Mouse (Mus musculus) hindbrain, embryonic 10.5 days (tissue): ENCODE data around the gene Ctxn1. TPM values are rescaled to one million over a fixed set of nuclear protein-coding genes. Genes with fewer than 3 reads are reported as not detected.
A peak's percentile ranks its signal among the peaks of the same experiment; 100 is the strongest.

Experiments used
- DNase-seq: peaks from one replicate; pipeline ENCODE4 v3.0.0-alpha.2; 2017; ENCODE audit warnings: low spot score
- H3K27ac ChIP-seq: fragments of 300-500 bp; sonication (generic); 2 replicates; pipeline ENCODE4 v1.5.1; 2016; ENCODE audit warnings: mild to moderate bottlenecking, moderate library complexity
- H3K27me3 ChIP-seq: fragments of 300-500 bp; sonication (generic); 2 replicates; pipeline ENCODE4 v1.6.1; 2016; ENCODE audit warnings: mild to moderate bottlenecking; ENCODE audit not compliant: poor library complexity, insufficient read depth, severe bottlenecking
- H3K36me3 ChIP-seq: fragments of 300-500 bp; sonication (generic); 2 replicates; pipeline ENCODE4 v1.6.1; 2016; ENCODE audit warnings: mild to moderate bottlenecking, moderate library complexity
- H3K4me1 ChIP-seq: fragments of 300-500 bp; sonication (generic); replicated peaks from 2 replicates; pipeline ENCODE4 v1.6.1; 2016; ENCODE audit warnings: mild to moderate bottlenecking
- H3K4me3 ChIP-seq: fragments of 300-500 bp; sonication (generic); 2 replicates; pipeline ENCODE4 v1.5.1; 2016; ENCODE audit warnings: mild to moderate bottlenecking, moderate library complexity
- H3K9me3 ChIP-seq: fragments of 300-500 bp; sonication (generic); 2 replicates; pipeline ENCODE4 v1.6.1; 2016; ENCODE audit warnings: mild to moderate bottlenecking, moderate library complexity
- WGBS: fragments of 180-500 bp; shearing (Covaris S2); methylation state at CpG from one replicate; pipeline ENCODE4 v1.1.7; 2016; 5-methylcytosine and 5-hydroxymethylcytosine counted together
- polyA plus RNA-seq: library from polyadenylated mRNA; unstranded; fragments of >200 nt; fragmentation: Nextera tagmentation; extraction: Ambion mirVana; gene quantifications from 2 replicates; pipeline ENCODE4 v1.2.1, GENCODE M21; 2016

Gene Ctxn1
- 133 and 197 TPM in 2 replicates for polyA plus RNA-seq

GRCm38 (mm10) chr8:4259125-4259804 lies at the start of gene Ctxn1:
Gene Ctxn1 (minus strand): TSS chr8:4259274.
- Histone ChIP-seq H3K27me3 (no peaks in the 10 kb centered on the region), H3K36me3 (peaks cover 84% of the 10 kb centered on the region), H3K4me3 (peak within 1 kb of the TSS; percentile 93), H3K27ac (peak within 1 kb of the TSS; percentile 98), H3K9me3 (0 out of 2 replicates have a peak, but pooled peaks cover 3% of the 10 kb centered on the region), H3K4me1 (peaks cover 31% of the 10 kb centered on the region)
- WGBS, result 6% methylated on average over 31 of the region's 33 CpGs
- peak; percentile 97 for DNase-seq

GRCm38 (mm10) chr8:4305838-4306237 lies 46.8 kb upstream of the Ctxn1 start:
- no peak for DNase-seq
- H3K27me3 ChIP-seq, result no peaks in the 10 kb centered on the region
- H3K4me3 ChIP-seq, result no peak overlapping the region
- H3K4me1 ChIP-seq, result no peaks in the 10 kb centered on the region
- peaks cover 100% of the 10 kb centered on the region for H3K36me3 ChIP-seq
- no peak overlapping the region for H3K27ac ChIP-seq
- WGBS, result 98% methylated on average over 2 of the region's 2 CpGs
- H3K9me3 ChIP-seq, result no peaks in the 10 kb centered on the region

- 88% methylated on average over 3 of the region's 3 CpGs for WGBS
- Histone ChIP-seq H3K9me3 (no peaks in the 10 kb centered on the region), H3K4me1 (no peaks in the 10 kb centered on the region), H3K4me3 (no peak overlapping the region), H3K27me3 (no peaks in the 10 kb centered on the region), H3K36me3 (peaks cover 100% of the 10 kb centered on the region), H3K27ac (no peak overlapping the region)
- no peak for DNase-seq
Measured at GRCm38 (mm10) chr8:4304124-4304547, 45.1 kb upstream of the Ctxn1 start.

- WGBS, result 95% methylated on average over 4 of the region's 4 CpGs
Measured at GRCm38 (mm10) chr8:4297822-4298221, 38.7 kb upstream of the Ctxn1 start.

GRCm38 (mm10) chr8:4292738-4293137 lies 33.7 kb upstream of the Ctxn1 start:
- 93% methylated on average over 5 of the region's 5 CpGs for WGBS
- Histone ChIP-seq H3K4me3 (no peak overlapping the region), H3K4me1 (no peaks in the 10 kb centered on the region), H3K36me3 (peaks cover 100% of the 10 kb centered on the region), H3K27ac (no peak overlapping the region), H3K27me3 (no peaks in the 10 kb centered on the region), H3K9me3 (no peaks in the 10 kb centered on the region)
- no peak for DNase-seq

More at GRCm38 (mm10) chr8:4297822-4298221, 38.7 kb upstream of the Ctxn1 start:
- H3K4me1 ChIP-seq, result no peaks in the 10 kb centered on the region
- no peak overlapping the region for H3K4me3 ChIP-seq
- no peaks in the 10 kb centered on the region for H3K27me3 ChIP-seq
- H3K9me3 ChIP-seq, result no peaks in the 10 kb centered on the region
- DNase-seq, result no peak
- no peak overlapping the region for H3K27ac ChIP-seq
- H3K36me3 ChIP-seq, result peaks cover 100% of the 10 kb centered on the region

- DNase-seq, result no peak
- H3K9me3 ChIP-seq, result no peaks in the 10 kb centered on the region
- H3K27me3 ChIP-seq, result no peaks in the 10 kb centered on the region
- H3K36me3 ChIP-seq, result peaks cover 30% of the 10 kb centered on the region
- H3K4me1 ChIP-seq, result peaks cover 8% of the 10 kb centered on the region
- H3K4me3 ChIP-seq, result peak overlapping the region; percentile 87
- H3K27ac ChIP-seq, result peak overlapping the region; percentile 89
- 34% methylated on average over 9 of the region's 9 CpGs for WGBS
Measured at GRCm38 (mm10) chr8:4276111-4276465, 17.0 kb upstream of the Ctxn1 start.

- under 1% methylated on average over 39 of the region's 39 CpGs for WGBS
- H3K36me3 ChIP-seq, result peaks cover 35% of the 10 kb centered on the region
- peaks cover 8% of the 10 kb centered on the region for H3K4me1 ChIP-seq
- no peaks in the 10 kb centered on the region for H3K27me3 ChIP-seq
- H3K4me3 ChIP-seq, result peak within 1 kb of the TSS; percentile 87
- H3K9me3 ChIP-seq, result no peaks in the 10 kb centered on the region
- peak; percentile 94 for DNase-seq
- H3K27ac ChIP-seq, result peak within 1 kb of the TSS; percentile 89
Measured at GRCm38 (mm10) chr8:4275275-4276110, 16.4 kb upstream of the Ctxn1 start, which contains the start of gene Timm44. Gene Timm44 (minus strand): TSS chr8:4275913.

GRCm38 (mm10) chr8:4269609-4270008 lies 10.5 kb upstream of the Ctxn1 start:
- no peak for DNase-seq
- Histone ChIP-seq H3K27ac (no peak overlapping the region), H3K4me3 (no peak overlapping the region), H3K4me1 (peaks cover 2% of the 10 kb centered on the region), H3K36me3 (peaks cover 94% of the 10 kb centered on the region), H3K27me3 (no peaks in the 10 kb centered on the region), H3K9me3 (no peaks in the 10 kb centered on the region)
- WGBS, result 92% methylated on average over 6 of the region's 6 CpGs

- Histone ChIP-seq H3K9me3 (no peaks in the 10 kb centered on the region), H3K4me1 (no peaks in the 10 kb centered on the region), H3K27ac (no peak overlapping the region), H3K4me3 (no peak overlapping the region), H3K27me3 (no peaks in the 10 kb centered on the region), H3K36me3 (peaks cover 99% of the 10 kb centered on the region)
- no peak for DNase-seq
- WGBS, result 81% methylated on average over 15 of the region's 15 CpGs
Measured at GRCm38 (mm10) chr8:4267627-4268026, 8.6 kb upstream of the Ctxn1 start.

GRCm38 (mm10) chr8:4265160-4265914 lies 6.3 kb upstream of the Ctxn1 start:
- WGBS, result 93% methylated on average over 15 of the region's 15 CpGs
- H3K9me3 ChIP-seq, result no peaks in the 10 kb centered on the region
- H3K4me1 ChIP-seq, result no peaks in the 10 kb centered on the region
- H3K4me3 ChIP-seq, result no peak overlapping the region
- DNase-seq, result no peak
- no peaks in the 10 kb centered on the region for H3K27me3 ChIP-seq
- peaks cover 100% of the 10 kb centered on the region for H3K36me3 ChIP-seq
- H3K27ac ChIP-seq, result no peak overlapping the region

- H3K4me3 ChIP-seq, result no peak overlapping the region
- WGBS, result 89% methylated on average over 8 of the region's 8 CpGs
- H3K27me3 ChIP-seq, result no peaks in the 10 kb centered on the region
- H3K4me1 ChIP-seq, result peaks cover 12% of the 10 kb centered on the region
- H3K36me3 ChIP-seq, result peaks cover 87% of the 10 kb centered on the region
- no peak overlapping the region for H3K27ac ChIP-seq
- H3K9me3 ChIP-seq, result 0 out of 2 replicates have a peak, but pooled peaks cover 3% of the 10 kb centered on the region
- no peak for DNase-seq
Measured at GRCm38 (mm10) chr8:4263105-4263791, 4.2 kb upstream of the Ctxn1 start.

- no peak for DNase-seq
- Histone ChIP-seq H3K4me3 (peak overlapping the region; percentile 93), H3K4me1 (peaks cover 30% of the 10 kb centered on the region), H3K9me3 (0 out of 2 replicates have a peak, but pooled peaks cover 3% of the 10 kb centered on the region), H3K36me3 (peaks cover 84% of the 10 kb centered on the region), H3K27ac (peak overlapping the region; percentile 98), H3K27me3 (no peaks in the 10 kb centered on the region)
- 86% methylated on average over 4 of the region's 4 CpGs for WGBS
Measured at GRCm38 (mm10) chr8:4259805-4260170, 714 bp upstream of the Ctxn1 start.
